Mouse (Mus musculus): ENCODE measurements around the gene Il5. TPM values are rescaled to one million over a fixed set of nuclear protein-coding genes. Genes with fewer than 3 reads are reported as not detected.
"Not testable (repeated sequence)": the region's sequence is repeated elsewhere in the genome, so short reads cannot be mapped to it uniquely, and the experiment has no call there.

Gene Il5
- total RNA-seq, 2 experiments from 2014 or later, result not detected

DNA sequence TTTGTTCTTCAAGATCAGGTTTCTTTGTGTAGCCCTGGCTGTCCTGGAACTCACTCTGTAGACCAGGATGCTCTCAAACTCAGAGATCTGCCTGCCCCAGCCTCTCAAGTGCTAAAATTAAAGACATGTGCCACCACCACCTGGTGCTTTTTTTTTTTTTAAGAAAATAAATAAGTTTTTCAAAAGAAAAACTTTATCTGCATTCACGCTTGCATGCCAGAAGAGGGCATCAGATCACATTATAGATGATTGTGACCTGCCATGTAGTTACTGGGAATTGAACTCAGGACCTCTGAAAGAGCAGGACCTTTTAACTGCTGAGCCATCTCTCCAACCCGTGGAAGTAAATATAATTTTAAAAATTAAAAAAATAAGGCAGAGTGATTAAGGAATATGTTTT is 24.7 kb downstream of the Il5 start:
- no peak for DNase-seq

DNA sequence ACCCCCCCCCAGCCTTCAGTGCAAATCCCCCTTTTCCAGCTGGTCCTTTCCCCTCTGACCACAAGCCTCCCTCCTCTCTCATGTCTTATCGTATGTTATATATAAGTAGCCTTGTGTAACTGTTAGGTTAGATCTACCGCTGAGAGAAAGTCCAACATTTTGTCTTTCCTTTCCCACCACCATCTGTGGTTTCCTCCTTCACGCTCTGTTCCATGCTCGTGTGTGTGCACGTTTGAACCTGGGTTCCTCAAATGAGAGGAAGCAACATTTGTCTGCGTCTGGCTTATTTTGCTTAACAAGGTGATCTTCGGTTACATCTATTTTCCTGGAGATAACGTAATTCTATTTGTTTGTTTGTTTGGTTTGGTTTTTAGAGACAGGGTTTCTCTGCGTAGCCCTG is 27.4 kb downstream of the Il5 start:
- DNase-seq, result no peak

DNA sequence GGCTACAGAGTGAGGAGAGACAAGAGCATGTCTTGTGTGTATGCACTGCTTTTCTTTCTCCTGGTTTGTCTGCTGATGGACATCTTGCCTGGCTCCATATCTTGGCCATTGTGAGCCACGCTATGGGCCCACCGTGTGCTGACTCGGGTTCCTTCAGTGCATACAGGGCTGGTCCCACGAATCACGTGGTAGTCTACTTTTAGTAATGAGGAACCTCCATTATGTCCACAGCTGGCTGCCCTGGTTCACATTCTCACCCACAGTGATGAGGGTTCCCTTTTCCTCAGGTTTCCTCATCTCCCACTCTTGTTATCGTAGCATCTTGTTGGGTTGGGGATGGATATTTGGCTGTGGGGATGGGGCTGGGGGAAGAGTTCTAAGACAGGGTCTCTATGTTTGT is 28.0 kb downstream of the Il5 start:
- no peak for DNase-seq

DNA sequence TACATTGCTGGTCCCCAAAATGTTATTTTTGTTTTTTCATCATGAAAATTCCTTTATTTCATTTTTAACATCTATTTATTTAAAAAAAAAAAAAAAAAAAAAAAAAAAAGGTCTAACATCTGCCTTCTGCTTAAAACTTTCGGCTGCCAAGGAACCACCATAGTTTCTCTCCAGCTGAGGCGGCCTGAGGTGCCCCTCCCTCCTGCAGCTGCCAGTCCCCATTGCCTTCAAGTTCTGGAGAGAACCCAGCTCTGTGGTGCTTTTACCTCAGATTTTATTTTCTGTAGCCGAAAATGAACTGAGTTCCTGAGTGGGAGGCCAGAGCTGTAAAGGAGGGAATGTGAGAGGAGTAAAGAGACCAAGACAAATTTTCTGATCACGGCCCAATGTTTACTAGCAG is 28.7 kb downstream of the Il5 start:
- DNase-seq, result no peak

DNA sequence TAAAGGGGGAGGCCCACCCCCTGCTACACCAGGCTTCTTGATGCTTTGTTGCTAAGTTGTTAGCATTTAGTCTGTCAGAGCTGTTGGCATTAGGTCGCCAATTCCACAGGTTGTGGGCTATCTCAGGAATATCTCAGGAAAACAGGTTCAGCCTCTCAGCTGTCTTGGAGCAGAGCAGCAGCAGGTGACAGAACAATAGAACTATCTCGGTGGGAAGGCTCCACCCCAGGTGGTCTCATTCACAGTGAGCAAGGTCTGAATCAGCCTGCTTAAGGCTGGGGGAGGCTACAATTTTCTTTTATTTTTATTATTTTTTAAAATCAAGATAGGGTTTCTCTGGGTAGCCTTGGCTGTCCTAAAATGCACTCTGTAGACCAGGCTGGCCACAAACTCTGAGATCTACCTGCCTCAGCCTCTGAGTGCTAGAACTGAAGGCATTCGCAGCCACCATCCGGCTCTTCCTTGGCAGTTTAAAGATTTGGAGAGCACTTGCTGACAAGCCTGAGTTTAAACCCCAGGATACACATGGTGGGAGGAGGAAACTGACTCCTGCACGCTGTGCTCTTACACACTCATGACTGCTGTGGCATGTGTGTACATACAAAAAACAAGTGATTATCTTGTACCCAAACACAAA is 29.2 kb downstream of the Il5 start:
- no peak for DNase-seq

DNA sequence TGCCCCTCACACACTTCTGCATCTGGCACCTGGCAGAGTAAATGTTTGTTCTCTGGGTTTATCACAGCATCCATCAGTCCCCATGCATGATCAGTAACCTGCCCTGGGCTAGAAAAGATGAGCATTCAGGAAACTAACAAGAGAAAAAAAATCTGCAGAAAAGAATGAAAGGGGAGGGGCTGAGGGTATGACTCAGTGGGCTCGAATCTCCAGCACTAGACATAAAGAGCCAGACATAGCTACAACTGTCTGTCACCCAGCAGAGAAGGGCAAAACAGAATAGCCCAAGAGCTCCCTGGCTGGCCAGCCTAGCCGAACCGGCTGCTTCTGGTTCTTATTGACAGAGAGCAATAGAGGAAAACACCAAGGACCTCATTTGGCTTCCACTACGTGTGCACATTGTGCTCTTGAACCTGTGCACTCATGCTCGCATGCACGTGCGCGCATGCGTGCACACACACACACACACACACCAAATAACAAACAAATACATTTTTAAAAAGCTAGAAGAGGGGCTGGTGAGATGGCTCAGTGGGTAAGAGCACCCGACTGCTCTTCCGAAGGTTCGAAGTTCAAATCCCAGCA is 34.5 kb downstream of the Il5 start:
- DNase-seq, result no peak

DNA sequence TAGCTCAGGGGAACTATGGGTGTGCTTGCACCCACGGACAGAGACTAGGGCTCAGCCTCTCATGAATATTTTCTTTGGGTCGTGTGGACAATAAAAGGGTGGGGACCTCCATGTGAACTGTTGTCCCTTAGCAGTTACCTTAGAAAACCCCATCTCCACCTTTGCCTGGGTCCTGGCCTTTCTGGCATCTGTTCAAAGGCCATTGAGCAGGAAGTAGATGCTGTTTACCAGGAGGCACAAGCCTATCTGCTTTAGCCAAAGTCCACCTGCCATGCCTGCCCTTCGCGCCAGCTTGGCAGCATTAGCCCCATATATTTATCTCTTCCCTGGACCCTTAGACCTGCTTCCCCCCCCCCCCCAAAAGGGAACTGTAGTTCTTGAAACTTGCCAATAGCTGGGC is 37.0 kb downstream of the Il5 start:
- no peak for DNase-seq

DNA sequence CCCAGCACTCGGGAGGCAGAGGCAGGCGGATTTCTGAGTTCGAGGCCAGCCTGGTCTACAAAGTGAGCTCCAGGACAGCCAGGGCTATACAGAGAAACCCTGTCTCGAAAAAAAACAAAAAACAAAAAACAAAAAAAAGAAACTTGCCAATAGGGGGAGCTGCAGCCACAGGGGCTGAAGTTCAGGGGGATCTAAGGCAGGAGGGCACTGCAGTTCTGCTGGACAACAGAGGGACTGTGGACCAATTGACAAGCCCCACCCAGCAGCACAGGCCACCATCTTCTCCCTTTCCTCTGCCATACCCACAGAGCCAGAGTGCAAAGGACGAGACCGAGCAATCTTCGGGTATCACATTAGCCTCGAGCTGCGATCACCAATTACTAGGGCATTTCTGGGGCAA is 37.4 kb downstream of the Il5 start:
- not testable (repeated sequence) for DNase-seq

DNA sequence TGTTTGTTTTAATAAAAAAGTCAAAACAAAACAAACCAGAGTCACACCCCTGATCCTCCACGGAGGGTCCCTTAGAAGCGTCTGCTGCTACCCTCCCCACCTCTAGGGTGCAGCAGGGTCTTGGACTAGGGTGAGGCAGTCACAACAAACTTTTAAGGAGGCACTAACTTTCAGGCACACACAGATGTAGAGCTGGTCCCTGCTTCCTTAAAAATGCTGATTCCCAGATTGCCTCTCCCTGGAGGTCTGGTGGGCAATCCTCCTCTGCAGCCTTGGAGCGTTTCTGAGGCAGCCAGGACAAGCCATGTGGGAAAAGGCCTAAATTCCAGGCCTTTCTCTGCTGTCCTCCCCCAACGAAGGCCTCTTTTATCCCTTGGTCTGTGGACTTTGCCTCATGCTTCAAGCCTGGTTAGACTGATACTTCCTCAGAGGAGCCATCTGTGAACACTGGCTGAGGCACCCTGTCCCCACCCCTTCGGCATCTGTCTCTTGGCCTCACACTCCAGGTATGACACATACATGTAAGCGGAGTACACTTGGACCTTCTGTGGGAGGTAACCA is 38.3 kb downstream of the Il5 start:
- DNase-seq, result peak; percentile 46

DNA sequence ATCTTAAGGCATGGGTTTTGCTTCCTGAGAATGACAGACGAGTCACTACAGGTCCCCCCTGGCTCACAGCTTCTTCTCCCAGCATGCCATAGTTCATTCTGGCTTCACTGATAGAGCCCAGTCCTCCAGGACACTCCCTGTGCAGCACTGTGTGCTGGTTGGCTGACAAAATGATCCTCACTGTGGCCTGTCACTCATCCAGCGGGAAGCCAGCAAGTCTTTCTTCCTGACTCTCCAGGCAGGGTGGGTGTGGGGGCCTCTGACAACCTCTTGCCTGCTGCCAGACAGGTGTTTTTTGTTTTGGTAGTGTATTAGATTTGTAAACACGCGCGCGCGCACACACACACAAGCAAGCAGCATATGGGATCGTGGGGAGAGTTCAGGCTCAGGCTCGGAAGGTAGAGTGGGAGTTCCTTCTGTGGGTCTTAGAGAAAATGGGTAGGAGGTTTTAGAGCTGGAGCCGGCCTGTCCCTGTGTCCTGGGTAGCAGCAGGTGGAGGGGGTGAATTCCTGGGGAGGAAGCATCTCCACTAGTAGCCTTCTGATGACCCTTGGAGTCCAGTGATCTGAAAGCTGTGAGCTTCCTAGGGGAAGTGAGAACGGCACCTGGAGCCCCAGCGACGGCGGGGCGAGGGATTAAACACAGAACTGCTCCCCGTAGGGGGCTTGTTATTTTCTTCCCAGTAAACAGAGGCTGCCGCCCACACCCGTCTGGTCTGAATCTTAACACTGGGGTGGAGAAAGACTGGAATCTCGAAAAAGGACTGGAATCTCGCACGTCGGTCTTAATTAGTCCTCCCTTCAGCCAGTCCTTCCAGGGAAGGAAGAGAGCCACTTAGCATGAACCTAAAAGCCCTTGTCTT is 39.2 kb downstream of the Il5 start:
- DNase-seq, result peak; percentile 34

DNA sequence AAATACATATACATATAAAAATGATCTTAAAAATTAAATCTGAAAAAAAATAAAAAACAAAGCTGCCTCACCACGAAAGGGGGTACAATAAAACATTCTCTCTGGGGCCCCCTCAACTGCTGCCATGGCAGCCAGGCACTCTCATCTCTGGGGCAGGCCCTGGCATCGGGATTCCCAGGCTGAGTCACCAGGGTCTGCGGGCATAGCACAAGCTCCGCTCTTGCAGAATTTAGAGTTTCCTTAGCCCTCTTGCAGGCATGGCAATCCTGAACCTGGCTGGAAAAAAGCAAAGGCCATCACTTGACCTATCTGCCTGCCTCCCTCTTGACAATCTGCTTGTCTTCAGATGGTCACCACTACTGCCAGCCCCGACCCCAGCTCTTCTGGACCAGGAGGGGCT is 40.7 kb downstream of the Il5 start:
- no peak for DNase-seq

DNA sequence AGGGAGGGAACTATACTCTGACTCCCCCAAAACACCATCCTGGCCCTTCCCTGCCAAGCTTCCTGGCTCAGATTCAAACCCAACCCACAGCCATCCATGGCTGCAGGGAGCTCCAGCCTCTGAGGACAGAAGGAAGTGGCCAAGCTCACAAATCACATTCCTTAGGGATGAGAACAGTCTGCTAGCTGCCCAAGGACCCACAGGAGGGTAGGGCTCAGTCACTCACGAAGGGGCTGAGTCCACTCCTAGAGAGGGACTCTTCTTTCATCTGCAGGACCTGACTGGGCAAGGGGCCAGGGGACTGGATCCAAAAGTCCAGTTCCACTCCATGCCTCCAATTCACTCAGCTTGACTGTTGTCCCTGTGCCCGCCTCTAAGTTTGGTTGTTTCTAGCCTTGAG is 41.2 kb downstream of the Il5 start:
- peak; percentile 83 for DNase-seq

DNA sequence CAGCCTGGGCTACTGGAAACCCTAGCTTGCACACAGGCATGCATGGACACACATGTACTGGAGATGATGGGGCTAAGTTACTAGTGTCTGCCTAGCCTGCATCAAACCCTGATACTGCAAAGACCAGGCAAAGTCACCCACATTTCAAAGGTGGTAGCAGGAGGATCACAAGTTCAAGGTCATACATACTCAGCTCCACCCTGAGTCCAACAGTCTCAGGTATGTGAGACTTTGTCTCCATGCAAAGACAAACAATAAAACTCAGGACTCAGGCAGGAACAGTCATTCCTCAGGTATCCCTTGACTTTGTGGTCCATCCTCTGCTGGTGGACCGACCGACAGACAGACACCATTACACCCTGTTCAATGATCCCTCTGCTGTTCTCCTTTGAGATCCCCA is 41.8 kb downstream of the Il5 start:
- DNase-seq, result no peak

DNA sequence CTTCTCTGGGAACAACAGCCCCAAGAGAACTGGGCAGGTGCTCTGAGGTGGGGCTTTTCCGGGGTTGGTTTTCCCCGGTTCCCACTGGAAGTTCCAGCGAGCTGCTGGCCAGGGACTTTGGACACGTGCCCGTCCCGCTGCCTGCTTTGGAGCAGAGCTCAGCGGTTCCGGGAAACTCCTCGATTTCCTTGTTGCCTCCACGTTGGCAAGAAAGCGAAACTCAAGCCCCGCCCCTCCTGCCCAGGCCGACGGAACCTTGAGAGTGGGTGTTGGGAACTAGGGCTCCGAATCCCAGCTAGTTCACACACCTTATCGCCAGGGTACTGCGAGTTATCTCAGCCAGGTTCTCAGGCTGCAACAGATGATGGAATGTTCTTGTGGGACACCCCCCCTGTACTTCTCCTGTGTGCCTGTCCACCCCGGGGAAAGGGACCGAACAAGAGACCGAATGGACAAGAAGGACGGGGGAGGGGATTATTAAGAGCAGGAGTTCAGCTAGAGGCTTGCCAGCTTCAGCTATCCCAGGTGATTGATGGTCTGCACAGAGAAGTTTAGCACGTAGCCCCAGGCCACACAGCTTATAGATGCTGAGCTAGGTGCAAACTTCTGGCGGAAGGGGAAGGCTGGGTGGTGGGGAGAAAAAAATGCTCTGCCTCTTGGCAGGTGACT is 42.4 kb downstream of the Il5 start:
- peak; percentile 91 for DNase-seq

DNA sequence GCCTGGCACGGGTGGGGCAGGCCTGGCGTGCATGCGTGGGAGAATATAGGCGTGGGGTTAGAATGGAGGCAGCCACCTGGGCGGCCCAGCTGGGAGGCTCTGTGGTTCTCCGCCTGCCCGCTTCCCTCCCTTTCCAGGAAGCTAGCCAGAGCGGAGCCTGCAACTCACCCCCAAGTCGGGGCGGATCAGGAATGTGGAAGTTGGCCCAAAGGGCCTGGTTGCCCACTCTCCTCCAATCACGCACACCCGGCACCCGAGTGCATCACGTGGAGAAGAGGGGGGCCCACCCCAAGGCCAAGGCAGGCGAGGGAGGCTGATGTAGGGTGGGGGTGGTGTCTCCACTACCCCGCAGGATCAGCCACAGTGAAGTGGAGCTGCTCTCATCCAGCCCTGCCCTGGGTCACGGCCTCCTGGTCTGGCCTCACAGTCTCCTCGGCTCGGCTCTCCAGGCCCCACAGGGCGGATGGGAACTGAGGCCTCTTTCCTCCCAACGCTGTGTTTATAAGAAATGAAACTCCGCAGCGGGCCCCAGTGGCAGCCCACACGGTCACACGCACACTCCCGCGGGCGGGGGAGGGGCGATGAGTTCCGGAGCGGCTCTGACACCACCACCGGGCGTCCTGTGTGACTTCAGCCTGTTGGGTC is 43.0 kb downstream of the Il5 start:
- DNase-seq, result peak; percentile 94

DNA sequence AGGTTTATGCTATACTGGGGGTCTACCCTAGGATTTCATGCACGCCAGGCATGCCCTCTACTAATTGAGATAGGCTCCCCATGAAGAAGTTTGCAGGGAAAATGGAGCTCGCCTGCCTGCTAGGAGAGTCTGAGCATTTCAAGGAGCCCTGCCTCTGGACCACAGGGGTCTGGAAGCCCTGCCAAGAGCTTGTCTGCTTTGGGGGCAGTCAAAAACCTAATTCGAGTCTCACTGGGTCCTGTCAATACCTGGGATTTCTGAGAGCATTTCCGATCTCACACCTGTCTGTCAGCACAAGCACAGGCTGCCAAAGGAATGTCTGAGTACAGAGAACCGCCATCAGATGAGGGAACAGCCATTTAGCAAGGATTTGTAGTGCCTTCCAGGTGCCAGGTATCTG is 44.0 kb downstream of the Il5 start:
- DNase-seq, result no peak

DNA sequence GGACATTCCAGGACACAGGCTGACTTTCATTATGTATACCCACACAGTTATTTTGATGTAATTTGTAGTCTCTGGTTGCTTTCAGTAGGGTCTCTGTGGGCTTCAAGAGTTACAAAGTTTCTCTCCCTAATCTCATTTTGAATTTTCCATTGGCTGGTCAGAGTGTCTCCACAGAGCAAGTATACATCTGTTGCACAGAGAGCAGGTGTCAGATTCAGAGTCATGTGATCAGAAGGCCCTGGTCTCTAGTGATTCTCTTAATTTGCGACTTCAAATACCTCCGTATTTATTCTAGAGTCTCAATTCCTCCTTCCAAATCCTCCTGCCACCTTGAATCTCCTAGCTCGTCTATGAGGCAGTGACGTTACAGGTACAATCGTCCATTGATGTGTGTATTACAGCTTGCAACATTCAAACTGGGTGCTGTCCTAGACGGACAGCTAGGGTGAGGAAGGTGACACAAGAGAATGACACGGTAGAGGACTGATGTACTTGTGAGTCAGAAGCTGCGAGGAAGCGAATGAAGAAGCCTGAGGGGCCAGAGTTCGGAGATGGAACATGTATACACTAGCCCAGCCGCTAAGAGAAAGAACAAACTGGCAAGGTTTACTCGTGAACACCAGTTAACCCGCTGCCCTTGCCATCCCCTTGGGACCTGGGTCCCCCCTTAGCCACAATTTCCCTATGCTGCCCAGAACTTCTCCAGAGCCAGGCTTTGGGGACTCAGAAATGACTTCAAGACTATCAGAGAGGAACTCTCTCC is 48.0 kb downstream of the Il5 start:
- DNase-seq, result no peak

DNA sequence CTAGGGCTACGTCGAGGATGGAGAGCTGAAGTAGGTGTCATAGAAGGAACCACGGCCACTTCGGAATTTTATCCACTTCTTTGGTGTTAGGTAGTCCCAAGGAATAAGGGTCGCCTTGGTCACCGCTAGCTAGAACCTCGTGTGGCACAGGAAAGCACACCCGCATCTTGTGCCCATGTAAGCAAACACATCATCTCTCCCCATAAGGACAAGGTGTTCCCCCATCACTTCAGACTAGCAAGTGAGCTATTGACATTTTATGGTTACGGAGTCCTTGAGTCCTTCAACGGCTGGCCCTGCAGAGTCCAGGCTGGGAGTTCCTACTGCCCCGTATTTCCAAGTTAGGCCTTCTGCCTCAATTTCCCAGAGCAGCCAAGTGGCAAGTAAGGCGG is 48.6 kb downstream of the Il5 start:
- DNase-seq, result no peak

DNA sequence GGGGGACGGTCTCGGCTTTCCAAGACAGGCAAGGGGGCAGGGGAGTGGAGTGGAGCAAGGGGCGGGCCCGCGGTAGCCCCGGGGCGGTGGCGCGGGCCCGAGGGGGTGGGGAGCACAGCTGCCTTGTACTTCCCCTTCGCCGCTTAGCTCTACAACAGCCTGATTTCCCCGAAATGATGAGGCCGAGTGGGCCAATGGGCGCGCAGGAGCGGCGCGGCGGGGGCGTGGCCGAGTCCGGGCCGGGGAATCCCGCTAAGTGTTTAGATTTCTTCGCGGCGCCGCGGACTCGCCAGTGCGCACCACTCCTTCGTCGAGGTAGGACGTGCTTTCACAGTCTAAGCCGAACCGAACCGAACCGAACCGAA is 49.1 kb downstream of the Il5 start, which contains the start of gene Irf1:
Gene Irf1 (plus strand): TSS at position 255 of the 365 bp plus-strand sequence.
- DNase-seq, result peak; percentile 95

DNA sequence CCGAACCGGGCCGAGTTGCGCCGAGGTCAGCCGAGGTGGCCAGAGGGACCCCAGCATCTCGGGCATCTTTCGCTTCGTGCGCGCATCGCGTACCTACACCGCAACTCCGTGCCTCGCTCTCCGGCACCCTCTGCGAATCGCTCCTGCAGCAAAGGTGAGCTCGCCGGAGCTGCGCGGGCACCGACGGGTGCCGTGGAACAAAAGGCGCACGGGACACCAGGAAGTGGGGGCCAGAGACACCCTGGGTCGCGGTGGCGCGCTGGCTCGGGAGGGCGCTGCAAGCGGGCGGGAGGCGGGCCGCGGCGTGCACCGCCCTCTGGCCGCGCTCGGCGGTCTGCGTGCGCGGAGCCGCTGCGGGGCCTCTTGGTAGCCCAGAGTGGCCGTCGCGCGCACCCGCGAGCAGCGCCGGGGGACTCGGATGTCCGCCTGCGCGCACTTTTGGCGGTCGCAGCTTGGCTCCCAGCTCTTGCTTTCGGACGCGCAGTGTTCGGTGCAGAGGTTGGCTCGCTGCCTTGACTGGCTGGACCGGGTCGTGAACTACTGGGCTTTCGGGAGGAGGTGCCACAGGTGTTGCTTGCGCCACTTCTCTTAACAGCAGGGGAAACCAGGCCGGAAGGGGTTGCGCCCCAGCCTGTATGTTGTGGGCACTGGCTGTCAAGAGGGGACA is 49.7 kb downstream of the Il5 start:
- peak; percentile 85 for DNase-seq
